Mouse (Mus musculus) adrenal gland, postnatal 4 days (tissue): ENCODE measurements around the gene Dnmt3b. TPM values are rescaled to one million over a fixed set of nuclear protein-coding genes. Genes with fewer than 3 reads are reported as not detected.
"Not testable (repeated sequence)": the region's sequence is repeated elsewhere in the genome, so short reads cannot be mapped to it uniquely, and the experiment has no call there.

ENCODE experiments used
- DNase-seq, 2 experiments: peaks; one replicate each; pipeline ENCODE4 v3.0.0; 2021 to 2022; ENCODE audit warnings: low spot score in 2 of 2, mixed read lengths in 2 of 2
- total RNA-seq, 2 experiments: library from RNA; stranded (reverse); gene quantifications; 2 replicates each; pipeline ENCODE4 v1.2.3; 2021

Dnmt3b gene
- total RNA-seq, 2 experiments from 2014 or later = 6.7 to 8.2 TPM

- no peak for DNase-seq
Measured at GRCm38 (mm10) chr2:153703389-153703788, 54.1 kb downstream of the Dnmt3b start.

- DNase-seq = no peak
Measured at GRCm38 (mm10) chr2:153710701-153711330, 61.6 kb downstream of the Dnmt3b start.

- no peak for DNase-seq
Measured at GRCm38 (mm10) chr2:153712646-153713091, 63.4 kb downstream of the Dnmt3b start.

- peak in 1 of 2 experiments; percentile 13 for DNase-seq
Measured at GRCm38 (mm10) chr2:153713227-153713626, 64.0 kb downstream of the Dnmt3b start.

GRCm38 (mm10) chr2:153717861-153718260, 68.6 kb downstream of the Dnmt3b start:
- DNase-seq = not testable (repeated sequence)

- DNase-seq = no peak
Measured at GRCm38 (mm10) chr2:153723098-153723497, 73.8 kb downstream of the Dnmt3b start.

- no peak for DNase-seq
Measured at GRCm38 (mm10) chr2:153724424-153724823, 75.2 kb downstream of the Dnmt3b start.

GRCm38 (mm10) chr2:153724871-153725270, 75.6 kb downstream of the Dnmt3b start:
- DNase-seq = no peak

GRCm38 (mm10) chr2:153725291-153725690, 76.0 kb downstream of the Dnmt3b start:
- DNase-seq = no peak

GRCm38 (mm10) chr2:153734033-153734432, 84.8 kb downstream of the Dnmt3b start:
- DNase-seq = no peak

Other genes starting within 250 kb of the Dnmt3b start
- gene 4930404H24Rik, start 156.7 kb upstream of the Dnmt3b start, total RNA-seq = not detected
- gene Nol4l, start 119.5 kb upstream of the Dnmt3b start, total RNA-seq = 10 to 100 TPM; 26.7 to 26.9 TPM
- 10 to 100 TPM; 44.2 to 45.8 TPM for gene Commd7, start 16.7 kb upstream of the Dnmt3b start, total RNA-seq
- gene Dnmt3c, start 47.2 kb downstream of the Dnmt3b start, total RNA-seq = not detected
- gene Mapre1, start 91.8 kb downstream of the Dnmt3b start, total RNA-seq = 100 to 1,000 TPM; 132 to 148 TPM
- gene Efcab8, start 130.5 kb downstream of the Dnmt3b start, total RNA-seq = under 1 TPM; 0.45 to 0.90 TPM
- gene Sun5, start 221.6 kb downstream of the Dnmt3b start, total RNA-seq = not detected
- gene Bpifb2, start 225.6 kb downstream of the Dnmt3b start, total RNA-seq = under 1 TPM in 1 of 2 experiments, not detected in 1; 0.17 TPM